Mouse (Mus musculus): Measurements from ENCODE around the gene Plcb3. TPM values are rescaled to one million over a fixed set of nuclear protein-coding genes. Genes with fewer than 3 reads are reported as not detected.
A peak's percentile ranks its signal among the peaks of the same experiment; 100 is the strongest.
"Not testable (repeated sequence)": the region's sequence is repeated elsewhere in the genome, so short reads cannot be mapped to it uniquely, and the experiment has no call there.

Gene Plcb3
- total RNA-seq, 2 experiments from 2014 or later = 13.4 to 13.6 TPM

- intact Hi-C loops (cut with DNase I) = no loop called here
- no peak for DNase-seq (ENCODE audit: low spot score in 2 of 2)
Observed at GRCm38 (mm10) chr19:6993011-6993770, 16.9 kb upstream of the Plcb3 start.

GRCm38 (mm10) chr19:6992011-6992858, 16.0 kb upstream of the Plcb3 start, which contains the start of gene Dnajc4:
TSS of gene Dnajc4 (minus strand) at chr19:6992572.
- intact Hi-C loops (cut with DNase I) = no loop called here
- DNase-seq (ENCODE audit: low spot score in 2 of 2) = peak; percentile 95 to 96

GRCm38 (mm10) chr19:6991166-6991565, 14.9 kb upstream of the Plcb3 start:
- DNase-seq (ENCODE audit: low spot score in 2 of 2); intact Hi-C loops (cut with DNase I): not testable (repeated sequence)

GRCm38 (mm10) chr19:6990712-6991111, 14.4 kb upstream of the Plcb3 start:
- intact Hi-C loops (cut with DNase I) = no loop called here
- no peak for DNase-seq (ENCODE audit: low spot score in 2 of 2)

- intact Hi-C loops (cut with DNase I) = no loop called here
- no peak for DNase-seq (ENCODE audit: low spot score in 2 of 2)
Observed at GRCm38 (mm10) chr19:6989251-6989650, 13.0 kb upstream of the Plcb3 start.

GRCm38 (mm10) chr19:6987904-6988285, 11.6 kb upstream of the Plcb3 start:
- no peak for DNase-seq (ENCODE audit: low spot score in 2 of 2)
- intact Hi-C loops (cut with DNase I) = no loop called here

- DNase-seq (ENCODE audit: low spot score in 2 of 2) = peak in 1 of 2 experiments; percentile 51
- intact Hi-C loops (cut with DNase I) = no loop called here
Observed at GRCm38 (mm10) chr19:6987061-6987903, 11.0 kb upstream of the Plcb3 start, which contains the start of gene Vegfb. TSS of gene Vegfb (minus strand) at chr19:6987651.

- no peak for DNase-seq (ENCODE audit: low spot score in 2 of 2)
- intact Hi-C loops (cut with DNase I) = no loop called here
Observed at GRCm38 (mm10) chr19:6985951-6986708, 9.9 kb upstream of the Plcb3 start.

- intact Hi-C loops (cut with DNase I) = no loop called here
- no peak for DNase-seq (ENCODE audit: low spot score in 2 of 2)
Observed at GRCm38 (mm10) chr19:6985300-6985699, 9.0 kb upstream of the Plcb3 start.

- no peak for DNase-seq (ENCODE audit: low spot score in 2 of 2)
- intact Hi-C loops (cut with DNase I) = no loop called here
Observed at GRCm38 (mm10) chr19:6983621-6984020, 7.4 kb upstream of the Plcb3 start.

- DNase-seq (ENCODE audit: low spot score in 2 of 2) = no peak
- intact Hi-C loops (cut with DNase I) = no loop called here
Observed at GRCm38 (mm10) chr19:6981465-6981864, 5.2 kb upstream of the Plcb3 start.

GRCm38 (mm10) chr19:6980381-6981093, 4.3 kb upstream of the Plcb3 start, which contains the start of gene Fkbp2:
TSS of gene Fkbp2 (minus strand) at chr19:6980501.
- intact Hi-C loops (cut with DNase I) = no loop called here
- peak; percentile 98 to 99 for DNase-seq (ENCODE audit: low spot score in 2 of 2)

- intact Hi-C loops (cut with DNase I) = loop anchor here (5.0 kb wide), 2 partner anchors 37 to 57 kb away; partner anchors contain the start of genes Bad, Esrra and Gpr137
- peak; percentile 99 to 100 for DNase-seq (ENCODE audit: low spot score in 2 of 2)
Observed at GRCm38 (mm10) chr19:6979486-6980380, 3.5 kb upstream of the Plcb3 start.

- intact Hi-C loops (cut with DNase I) = loop anchor here (5.0 kb wide), 2 partner anchors 37 to 57 kb away; partner anchors contain the start of genes Bad, Esrra and Gpr137
- peak in 1 of 2 experiments; percentile 52 for DNase-seq (ENCODE audit: low spot score in 2 of 2)
Observed at GRCm38 (mm10) chr19:6979001-6979479, 2.8 kb upstream of the Plcb3 start.

GRCm38 (mm10) chr19:6978639-6978974, 2.3 kb upstream of the Plcb3 start:
- intact Hi-C loops (cut with DNase I) = loop anchor here (5.0 kb wide), 2 partner anchors 36 to 56 kb away; partner anchors contain the start of genes Bad, Esrra and Gpr137
- DNase-seq (ENCODE audit: low spot score in 2 of 2) = no peak

- no peak for DNase-seq (ENCODE audit: low spot score in 2 of 2)
- intact Hi-C loops (cut with DNase I) = loop anchor here (5.0 kb wide), 2 partner anchors 36 to 56 kb away; partner anchors contain the start of genes Bad, Esrra and Gpr137
Observed at GRCm38 (mm10) chr19:6977759-6978638, 1.7 kb upstream of the Plcb3 start.
